Mouse (Mus musculus): ENCODE data around the gene Rtbdn. TPM values are rescaled to one million over a fixed set of nuclear protein-coding genes. Genes with fewer than 3 reads are reported as not detected.
A peak's percentile ranks its signal among the peaks of the same experiment; 100 is the strongest.

Rtbdn gene
- polyA plus RNA-seq, 1 experiment from 2014 or later, result 0.62 TPM

DNA sequence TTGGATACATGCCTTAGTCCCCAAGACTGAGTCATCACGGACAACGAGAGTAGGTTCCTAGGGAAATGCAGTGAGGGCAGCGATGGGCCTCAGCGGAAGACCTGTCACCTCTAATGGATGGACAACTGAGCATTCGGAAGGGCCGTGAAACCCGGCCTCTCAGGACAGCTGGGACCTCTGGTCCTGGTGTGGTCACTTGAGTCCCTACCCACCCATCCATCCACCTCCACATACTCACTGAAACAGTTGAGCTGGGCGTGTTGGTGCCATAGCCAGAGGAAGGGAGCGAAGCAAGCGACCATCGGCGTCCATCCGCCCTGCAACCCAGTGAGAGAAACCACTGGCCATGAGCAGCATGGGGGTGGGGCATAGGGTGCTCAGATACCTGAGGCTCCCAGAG lies 16.2 kb upstream of the Rtbdn start:
- peaks cover 85% of the 10 kb centered on the region for H3K27me3 ChIP-seq (ENCODE audit: low read depth, poor library complexity, severe bottlenecking)
- H3K9me3 ChIP-seq (replicated peaks), result no peaks in the 10 kb centered on the region
- peaks cover 30% of the 10 kb centered on the region for H3K4me1 ChIP-seq
- WGBS, result 92% methylated on average over 13 of the region's 13 CpGs
- H3K27ac ChIP-seq (replicated peaks), result no peak overlapping the region
- no peak overlapping the region for H3K4me3 ChIP-seq
- DNase-seq (ENCODE audit: low spot score), result no peak
- H3K36me3 ChIP-seq, result no peaks in the 10 kb centered on the region

DNA sequence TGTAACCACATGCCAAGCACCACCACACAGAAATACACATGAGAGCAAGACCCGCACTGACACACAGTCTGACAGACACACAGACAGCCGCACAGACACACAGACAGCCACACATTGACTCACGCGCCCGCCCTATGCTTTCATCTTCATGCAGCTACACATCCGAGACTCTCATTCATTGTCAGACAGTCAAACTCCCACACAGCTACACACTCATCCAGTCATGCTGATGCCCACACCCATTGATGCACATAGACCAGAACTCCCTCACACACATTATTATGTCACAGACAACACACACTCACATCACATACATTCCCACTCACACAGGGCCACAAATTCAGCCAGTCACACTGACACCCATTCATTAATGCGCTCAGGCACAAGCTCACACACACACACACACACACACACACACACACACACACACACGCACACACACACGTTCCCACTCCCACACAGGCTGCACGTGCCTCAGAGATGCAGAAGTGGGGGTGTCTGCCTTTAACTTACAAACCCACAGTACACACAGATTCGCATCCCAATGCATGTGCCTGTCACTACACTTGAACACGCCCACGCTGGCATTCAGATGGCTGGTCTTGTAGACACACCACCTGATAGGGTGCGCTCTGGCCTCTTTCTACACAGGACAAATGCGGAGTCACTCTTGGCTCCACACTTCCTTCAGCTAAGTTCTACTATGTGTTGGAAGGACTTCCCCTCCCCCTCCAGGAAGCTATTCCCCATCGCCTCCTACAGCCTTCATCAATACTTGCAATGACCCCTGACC lies 12.8 kb upstream of the Rtbdn start:
- H3K27me3 ChIP-seq (ENCODE audit: low read depth, poor library complexity, severe bottlenecking), result peaks cover 99% of the 10 kb centered on the region
- H3K27ac ChIP-seq (replicated peaks), result no peak overlapping the region
- no peak for DNase-seq (ENCODE audit: low spot score)
- WGBS, result 86% methylated on average over 16 of the region's 16 CpGs
- peaks cover 42% of the 10 kb centered on the region for H3K4me1 ChIP-seq
- no peak overlapping the region for H3K4me3 ChIP-seq
- no peaks in the 10 kb centered on the region for H3K9me3 ChIP-seq (replicated peaks)
- H3K36me3 ChIP-seq, result no peaks in the 10 kb centered on the region

DNA sequence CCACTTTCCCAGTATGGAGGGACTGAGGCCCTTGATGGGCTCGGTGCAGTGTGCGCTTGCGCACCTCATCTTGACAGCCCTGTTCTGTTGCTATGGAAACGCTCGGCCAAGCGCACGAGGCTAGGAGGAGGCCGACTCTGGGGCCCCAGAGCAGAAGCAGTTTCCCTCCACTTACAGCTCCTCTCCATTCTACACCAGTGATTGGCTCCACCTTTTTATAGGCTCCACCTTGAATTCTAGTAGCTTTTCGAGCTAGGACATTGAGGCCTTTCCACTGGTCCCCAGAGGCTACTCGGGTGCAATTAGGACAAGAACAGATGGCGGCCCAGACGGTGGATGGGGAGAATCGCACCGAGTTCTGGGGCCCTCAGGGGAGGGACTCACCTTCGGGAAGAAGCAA lies 11.9 kb upstream of the Rtbdn start:
- no peaks in the 10 kb centered on the region for H3K9me3 ChIP-seq (replicated peaks)
- peak; percentile 81 for DNase-seq (ENCODE audit: low spot score)
- peaks cover 98% of the 10 kb centered on the region for H3K27me3 ChIP-seq (ENCODE audit: low read depth, poor library complexity, severe bottlenecking)
- H3K4me3 ChIP-seq, result peak overlapping the region; percentile 73
- H3K36me3 ChIP-seq, result no peaks in the 10 kb centered on the region
- H3K27ac ChIP-seq (replicated peaks), result 0 out of 2 replicates have a peak overlapping the region, but pooled peaks have one; percentile 33
- peaks cover 36% of the 10 kb centered on the region for H3K4me1 ChIP-seq
- WGBS, result under 1% methylated on average over 15 of the region's 15 CpGs

DNA sequence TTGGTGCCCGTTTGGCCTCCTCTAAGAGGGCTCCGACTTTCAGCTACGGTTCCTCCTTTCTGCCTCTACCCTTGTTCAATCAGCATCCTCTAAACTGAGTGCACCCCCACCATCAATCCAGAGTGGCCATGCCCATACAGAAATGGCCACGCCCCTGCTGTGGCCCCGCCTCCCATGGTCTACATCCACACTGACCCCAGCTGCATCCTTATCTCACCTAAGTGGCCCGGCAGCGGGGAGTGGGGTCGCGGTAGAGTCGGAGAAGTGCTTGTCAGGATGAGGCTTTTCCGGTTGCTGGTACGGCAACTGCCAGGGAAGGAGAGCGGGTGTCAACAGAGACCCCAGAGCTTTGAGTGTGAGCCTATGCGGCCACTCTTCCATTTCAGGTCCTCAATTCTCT lies 11.3 kb upstream of the Rtbdn start:
- Histone ChIP-seq H3K27ac (replicated peaks) (0 out of 2 replicates have a peak overlapping the region, but pooled peaks have one; percentile 33), H3K27me3 (ENCODE audit: low read depth, poor library complexity, severe bottlenecking) (peaks cover 93% of the 10 kb centered on the region), H3K4me3 (peak overlapping the region; percentile 73), H3K4me1 (peaks cover 36% of the 10 kb centered on the region), H3K36me3 (no peaks in the 10 kb centered on the region), H3K9me3 (replicated peaks) (no peaks in the 10 kb centered on the region)
- WGBS, result 6% methylated on average over 14 of the region's 14 CpGs
- DNase-seq (ENCODE audit: low spot score), result peak; percentile 34

DNA sequence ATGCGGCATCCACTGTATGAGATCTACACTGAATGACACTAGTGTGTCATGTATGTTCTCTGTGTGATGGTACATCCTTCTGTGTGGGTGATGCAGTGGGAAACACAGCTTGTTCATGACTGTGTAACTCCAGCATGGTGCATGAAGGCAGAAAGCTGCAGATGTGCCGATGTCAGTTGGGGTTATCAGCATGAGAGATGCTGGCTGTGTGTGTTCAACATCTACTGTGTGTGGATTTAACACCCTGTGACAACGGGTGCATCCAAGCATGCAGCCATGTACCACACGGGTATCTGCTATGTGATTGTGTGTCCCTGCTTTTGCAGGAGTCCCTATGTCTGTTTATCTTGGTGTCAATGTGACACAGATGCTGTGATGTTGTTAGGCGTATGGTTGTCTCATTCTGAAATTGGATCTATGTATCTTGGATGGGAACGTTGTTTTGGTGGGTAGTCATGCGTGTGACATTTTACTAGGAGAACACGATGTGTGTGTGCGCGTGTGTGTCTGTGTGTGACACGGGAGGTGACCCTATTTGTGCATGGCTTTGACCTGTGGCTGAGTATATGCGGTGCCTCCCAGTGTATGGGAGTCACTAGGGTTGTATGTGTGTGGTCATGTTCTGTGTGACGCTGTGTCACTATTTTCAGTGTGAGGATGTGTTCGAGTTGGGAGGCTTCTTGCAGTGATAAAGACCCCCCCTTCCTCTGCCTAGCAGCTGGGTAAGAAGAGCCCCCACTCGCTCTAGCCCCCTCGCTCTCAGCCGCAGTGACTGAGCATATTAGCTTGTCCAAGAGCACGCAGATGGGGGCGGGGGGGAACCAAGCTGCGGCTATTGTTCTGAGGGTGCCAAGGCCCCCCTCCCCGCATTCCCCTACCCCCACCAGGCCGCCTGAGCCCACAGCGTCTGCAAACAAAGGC lies 10.5 kb upstream of the Rtbdn start:
- no peak for DNase-seq (ENCODE audit: low spot score)

DNA sequence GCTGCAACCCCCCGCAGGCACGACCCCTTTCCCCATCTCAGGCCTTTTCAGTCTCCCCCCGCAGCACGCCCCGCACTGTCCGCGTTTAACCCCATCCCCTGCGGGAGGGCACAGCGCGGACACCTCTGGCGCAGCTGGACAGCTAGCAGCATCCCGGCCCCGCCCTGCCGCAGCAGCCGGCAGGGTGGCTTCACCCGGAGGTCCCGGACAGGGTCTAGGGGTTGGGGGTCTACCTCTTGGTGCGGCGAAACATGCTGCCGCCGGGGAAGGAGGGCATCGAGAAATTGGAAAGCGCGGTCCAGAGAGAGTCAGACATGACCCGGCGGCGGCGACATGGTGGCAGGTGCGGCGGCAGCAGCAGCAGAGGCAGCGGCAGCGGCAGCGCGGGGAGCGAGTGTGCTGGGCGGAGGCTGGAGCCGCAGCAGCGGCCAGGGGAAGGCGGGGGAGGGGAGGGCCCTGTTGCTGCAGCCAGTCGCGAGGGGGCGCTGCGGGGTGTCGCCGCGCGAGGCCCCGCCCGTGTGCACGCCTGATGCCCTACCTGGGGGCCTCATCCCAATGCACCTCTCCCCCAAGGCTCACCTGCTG lies 9.7 kb upstream of the Rtbdn start, which contains the start of gene Mast1:
Gene Mast1 (minus strand): TSS at position 398 of the 585 bp plus-strand sequence.
- peak; percentile 83 for DNase-seq (ENCODE audit: low spot score)
- H3K36me3 ChIP-seq, result no peaks in the 10 kb centered on the region
- H3K27ac ChIP-seq (replicated peaks), result peak within 1 kb of the TSS; percentile 81
- WGBS, result under 1% methylated on average over 50 of the region's 50 CpGs
- peaks cover 92% of the 10 kb centered on the region for H3K27me3 ChIP-seq (ENCODE audit: low read depth, poor library complexity, severe bottlenecking)
- no peaks in the 10 kb centered on the region for H3K9me3 ChIP-seq (replicated peaks)
- peaks cover 36% of the 10 kb centered on the region for H3K4me1 ChIP-seq
- peak within 1 kb of the TSS; percentile 73 for H3K4me3 ChIP-seq

More for the DNA sequence above, 10.5 kb upstream of the Rtbdn start:
- 23% methylated on average over 23 of the region's 23 CpGs for WGBS
- Histone ChIP-seq H3K4me1 (peaks cover 36% of the 10 kb centered on the region), H3K27ac (replicated peaks) (peak overlapping the region; percentile 81), H3K27me3 (ENCODE audit: low read depth, poor library complexity, severe bottlenecking) (peaks cover 93% of the 10 kb centered on the region), H3K9me3 (replicated peaks) (no peaks in the 10 kb centered on the region), H3K4me3 (peak overlapping the region; percentile 73), H3K36me3 (no peaks in the 10 kb centered on the region)

DNA sequence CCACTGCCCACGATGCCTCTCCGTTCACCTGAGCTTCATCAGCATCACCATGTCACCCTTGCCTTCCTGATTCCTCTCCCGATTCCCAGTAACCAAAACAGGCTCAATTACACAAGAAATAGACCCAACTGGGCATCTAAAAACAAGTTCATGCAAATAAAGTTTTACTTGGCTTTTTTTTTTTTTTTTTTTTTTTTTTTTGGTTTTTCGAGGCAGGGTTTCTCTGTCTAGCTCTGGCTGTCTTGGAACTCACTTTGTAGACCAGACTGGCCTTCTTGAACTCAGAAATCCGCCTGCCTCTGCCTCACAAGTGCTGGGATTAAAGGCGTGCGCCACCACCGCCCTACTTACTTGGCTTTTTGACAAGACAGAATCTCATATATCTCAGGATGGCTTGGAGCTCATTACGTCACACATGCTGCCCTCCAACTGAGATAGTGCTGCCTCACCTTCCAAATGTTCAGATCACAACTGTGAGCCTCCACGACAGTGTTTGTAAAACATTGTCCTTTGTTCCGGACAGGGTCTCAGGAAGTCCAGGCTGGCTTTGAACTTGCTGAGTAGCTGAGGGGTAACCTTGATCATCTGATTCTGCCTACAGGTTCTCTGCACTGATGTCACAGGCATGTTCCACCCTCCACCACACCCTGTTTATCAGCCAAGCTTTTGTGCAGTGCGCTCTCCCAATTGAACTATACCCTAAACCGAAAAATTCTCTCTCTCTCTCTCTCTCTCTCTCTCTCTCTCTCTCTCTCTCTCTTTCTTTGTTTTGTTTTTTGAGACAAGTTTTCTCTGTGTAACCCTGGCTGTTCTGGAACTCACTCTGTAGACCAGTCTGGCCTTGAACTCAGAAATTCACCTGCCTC lies 8.9 kb upstream of the Rtbdn start:
- peaks cover 85% of the 10 kb centered on the region for H3K27me3 ChIP-seq (ENCODE audit: low read depth, poor library complexity, severe bottlenecking)
- WGBS, result 66% methylated on average over 13 of the region's 13 CpGs
- peaks cover 36% of the 10 kb centered on the region for H3K4me1 ChIP-seq
- DNase-seq (ENCODE audit: low spot score), result no peak
- H3K36me3 ChIP-seq, result no peaks in the 10 kb centered on the region
- no peaks in the 10 kb centered on the region for H3K9me3 ChIP-seq (replicated peaks)
- peak overlapping the region; percentile 73 for H3K4me3 ChIP-seq
- H3K27ac ChIP-seq (replicated peaks), result no peak overlapping the region

DNA sequence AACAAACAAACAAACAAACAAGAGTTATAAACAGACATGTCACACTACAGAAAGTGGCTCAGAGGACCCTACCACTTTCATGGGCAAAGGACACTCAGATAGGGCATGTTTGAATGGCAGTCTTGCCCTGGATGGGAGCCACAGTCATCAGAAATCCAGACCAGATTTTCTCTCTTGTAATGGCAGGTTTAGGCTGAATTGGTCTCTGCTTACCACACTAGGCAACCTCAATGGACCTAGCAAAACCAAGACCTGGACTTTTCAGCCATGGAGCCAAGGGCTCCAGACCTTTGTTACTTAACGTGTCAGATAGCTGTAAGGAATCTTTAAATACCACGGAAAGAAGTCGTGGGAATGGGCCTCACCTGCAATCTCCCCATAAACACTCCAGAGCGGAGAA lies 3.1 kb upstream of the Rtbdn start:
- H3K4me1 ChIP-seq, result peaks cover 32% of the 10 kb centered on the region
- WGBS, result 16% methylated on average over 4 of the region's 4 CpGs
- H3K9me3 ChIP-seq (replicated peaks), result no peaks in the 10 kb centered on the region
- peaks cover 83% of the 10 kb centered on the region for H3K27me3 ChIP-seq (ENCODE audit: low read depth, poor library complexity, severe bottlenecking)
- no peak overlapping the region for H3K27ac ChIP-seq (replicated peaks)
- no peak for DNase-seq (ENCODE audit: low spot score)
- H3K4me3 ChIP-seq, result no peak overlapping the region
- no peaks in the 10 kb centered on the region for H3K36me3 ChIP-seq

DNA sequence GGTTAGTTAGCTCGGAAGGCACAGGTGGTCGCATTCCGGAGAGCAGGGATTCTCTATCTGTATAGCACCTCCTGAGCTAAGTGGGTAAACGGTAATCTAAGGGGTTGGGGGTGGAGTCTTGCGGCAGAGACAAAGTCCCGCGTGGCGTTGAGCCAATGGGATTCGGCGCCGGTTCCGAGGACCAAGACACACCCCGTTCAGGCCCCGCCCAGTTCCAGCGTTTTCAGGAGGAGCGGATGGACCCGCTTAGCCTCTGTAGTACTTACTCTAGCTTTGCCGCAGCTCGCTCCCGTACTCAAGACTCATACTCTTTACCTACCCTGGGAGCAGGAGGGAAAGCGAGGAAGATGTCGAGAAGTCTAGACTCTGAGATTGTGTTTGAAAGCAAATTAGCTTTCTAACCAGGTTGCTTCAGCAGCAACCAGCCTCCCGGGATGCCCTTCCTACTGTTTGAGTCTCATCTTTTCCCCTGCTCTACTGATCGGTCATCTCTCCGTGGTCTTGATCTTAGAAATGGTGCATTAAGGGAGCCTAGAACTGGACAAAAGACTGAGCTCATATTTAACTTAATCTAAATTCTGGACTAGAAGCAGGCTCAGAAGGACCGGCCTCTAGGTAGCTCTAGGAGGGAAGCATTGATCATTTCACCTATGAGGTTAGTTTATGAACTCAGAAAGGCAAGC lies 2.2 kb upstream of the Rtbdn start:
- DNase-seq (ENCODE audit: low spot score), result peak; percentile 78
- no peak overlapping the region for H3K27ac ChIP-seq (replicated peaks)
- no peaks in the 10 kb centered on the region for H3K36me3 ChIP-seq
- peaks cover 32% of the 10 kb centered on the region for H3K4me1 ChIP-seq
- no peaks in the 10 kb centered on the region for H3K9me3 ChIP-seq (replicated peaks)
- H3K4me3 ChIP-seq, result peak overlapping the region; percentile 79
- WGBS, result 2% methylated on average over 26 of the region's 26 CpGs
- peaks cover 83% of the 10 kb centered on the region for H3K27me3 ChIP-seq (ENCODE audit: low read depth, poor library complexity, severe bottlenecking)

DNA sequence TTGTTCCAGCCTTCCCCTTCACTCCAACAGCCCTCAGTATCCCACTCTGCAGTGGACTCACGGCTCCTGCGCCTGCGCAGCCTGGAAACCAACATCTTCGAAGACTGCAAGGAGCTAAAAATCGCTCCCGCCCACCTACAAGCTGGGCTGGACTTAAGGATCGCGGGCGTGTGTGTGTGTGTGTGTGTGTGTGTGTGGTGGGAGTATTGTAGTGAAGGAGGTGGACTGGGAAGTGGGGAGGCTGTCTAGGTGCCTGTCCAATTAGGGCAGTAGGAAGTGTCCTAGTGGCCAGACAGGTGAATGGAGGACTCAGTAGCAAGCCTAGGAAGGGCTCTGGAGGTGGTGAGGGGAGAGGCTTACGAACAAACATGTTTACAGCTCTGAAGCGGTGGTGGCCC lies 1.6 kb upstream of the Rtbdn start:
- peak overlapping the region; percentile 79 for H3K4me3 ChIP-seq

DNA sequence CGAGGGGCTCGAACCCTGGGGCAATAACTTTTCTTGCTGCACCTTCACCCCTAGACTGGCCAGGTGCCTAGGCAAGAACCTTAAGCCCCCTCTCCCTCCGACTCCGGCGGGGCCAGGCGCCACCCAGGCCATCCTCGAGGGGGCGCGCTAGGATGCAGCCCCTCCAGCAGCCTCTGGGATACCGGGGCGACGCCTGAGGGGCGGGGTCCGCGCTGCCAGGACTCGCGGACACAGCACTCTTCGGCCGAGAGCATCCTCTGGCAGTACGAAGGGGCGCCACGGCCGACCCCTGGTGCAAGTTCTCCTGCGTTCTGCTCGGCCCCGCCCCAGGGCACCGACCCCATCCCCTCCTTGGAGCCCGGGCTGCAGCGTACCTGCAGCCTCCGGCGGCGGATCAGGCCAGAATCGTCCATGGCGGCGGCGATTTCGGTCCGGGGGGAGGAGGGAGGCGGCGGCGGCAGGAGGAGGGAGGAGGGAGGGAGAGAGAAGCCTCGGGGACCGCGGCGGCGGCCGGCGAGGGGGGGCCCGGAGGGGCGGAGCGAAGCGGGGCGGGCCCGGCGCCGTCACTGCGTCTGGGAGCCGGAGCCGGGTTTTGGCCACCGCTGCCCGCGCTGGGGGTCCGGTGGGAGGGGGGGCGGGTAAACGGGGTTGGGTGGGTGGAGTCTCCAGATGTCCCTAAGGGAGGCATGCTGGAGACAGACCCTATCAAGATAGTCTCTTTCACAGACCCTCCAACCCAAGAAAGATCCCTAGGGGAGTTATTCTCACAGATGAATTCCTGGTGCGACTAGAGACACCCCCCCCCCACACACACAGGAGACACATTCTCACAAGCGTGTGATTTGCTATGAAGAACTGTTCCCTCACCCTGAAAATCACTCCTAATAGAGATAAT lies 911 bp upstream of the Rtbdn start:
- peak overlapping the region; percentile 79 for H3K4me3 ChIP-seq
- peaks cover 39% of the 10 kb centered on the region for H3K4me1 ChIP-seq
- no peaks in the 10 kb centered on the region for H3K36me3 ChIP-seq
- H3K27me3 ChIP-seq (ENCODE audit: low read depth, poor library complexity, severe bottlenecking), result peaks cover 89% of the 10 kb centered on the region
- no peaks in the 10 kb centered on the region for H3K9me3 ChIP-seq (replicated peaks)
- peak; percentile 75 for DNase-seq (ENCODE audit: low spot score)
- peak overlapping the region; percentile 70 for H3K27ac ChIP-seq (replicated peaks)
- WGBS, result 2% methylated on average over 41 of the region's 67 CpGs

More for the DNA sequence above, 1.6 kb upstream of the Rtbdn start:
- 5% methylated on average over 11 of the region's 11 CpGs for WGBS
- H3K27me3 ChIP-seq (ENCODE audit: low read depth, poor library complexity, severe bottlenecking), result peaks cover 87% of the 10 kb centered on the region
- H3K36me3 ChIP-seq, result no peaks in the 10 kb centered on the region
- no peak overlapping the region for H3K27ac ChIP-seq (replicated peaks)
- no peak for DNase-seq (ENCODE audit: low spot score)
- peaks cover 38% of the 10 kb centered on the region for H3K4me1 ChIP-seq
- H3K9me3 ChIP-seq (replicated peaks), result no peaks in the 10 kb centered on the region
